ENCODE assay signal across 10 mouse cellular contexts in genomic region chr10:42500611-42501010, GRCm38 (mm10). TPM values are rescaled to one million over a fixed set of nuclear protein-coding genes. Genes with fewer than 3 reads are reported as not detected.
A peak's percentile ranks its signal among the peaks of the same experiment; 100 is the strongest.
DNase-seq lines count a peak whose midpoint lies in the region; ATAC-seq and TF ChIP-seq lines count a peak whose summit lies in the region.
"Had no signal": no experiment of that assay in that cellular context is flagged by ENCODE, and none has a peak within 500 bp of the region (broad histone marks: within the 10 kb centered on the region; RNA-seq: fewer than 3 reads in every experiment).

No protein-coding gene starts in this region.

- H3K4me1 ChIP-seq in lung, embryonic 14.5 days (ENCODE audit: insufficient read depth) = no peaks in the 10 kb centered on the region
- H3K4me1 ChIP-seq in heart, embryonic 14.5 days (ENCODE audit: control insufficient read depth in 2 of 2, insufficient read depth in 2 of 2, low read length in 2 of 2) = peaks cover 5 to 13% of the 10 kb centered on the region in 2 experiments
- peaks cover 16% of the 10 kb centered on the region for H3K4me1 ChIP-seq in liver, embryonic 11.5 days (replicated peaks; ENCODE audit: control insufficient read depth, insufficient read depth, low read length)

- 0 out of 2 replicates have a peak, but pooled peaks cover 5% of the 10 kb centered on the region for H3K36me3 ChIP-seq in lung, embryonic 14.5 days (ENCODE audit: insufficient read depth)
- 0 out of 2 replicates have a peak, but pooled peaks cover 12% of the 10 kb centered on the region for H3K36me3 ChIP-seq in heart, embryonic 14.5 days (ENCODE audit: control insufficient read depth, insufficient read depth, low read length)
- no peaks in the 10 kb centered on the region; the same call in 1 of the 2 replicates for H3K36me3 ChIP-seq in liver, embryonic 11.5 days (ENCODE audit: control insufficient read depth, insufficient read depth, low read length)

- H3K4me2 ChIP-seq in lung, embryonic 14.5 days = no peak overlapping the region
- H3K4me2 ChIP-seq in heart, embryonic 14.5 days (ENCODE audit: low read length) = no peak overlapping the region
- H3K4me2 ChIP-seq in liver, embryonic 11.5 days = no peak overlapping the region; the same call in 1 of the 2 replicates

- 91% methylated on average over 8 of the region's 8 CpGs for WGBS in lung, embryonic 14.5 days
- whole genome bisulfite sequencing in heart, embryonic 14.5 days = 82% methylated on average over 8 of the region's 8 CpGs
- WGBS in liver, embryonic 11.5 days = 91% methylated on average over 8 of the region's 8 CpGs

- ATAC-seq in lung, embryonic 14.5 days (ENCODE audit: insufficient read depth) = no peak
- no peak for ATAC-seq in heart, embryonic 14.5 days (ENCODE audit: insufficient number of reproducible peaks, insufficient read depth, low FRiP score, low read depth)
- ATAC-seq in liver, embryonic 11.5 days (replicated peaks; ENCODE audit: low FRiP score) = no peak
- ATAC-seq in CD4-positive, CD25-positive, alpha-beta regulatory T cell, adult 4 months = no peak

- H3K27ac ChIP-seq in lung, embryonic 14.5 days (ENCODE audit: low read depth) = peak overlapping the region; percentile 99; the same call in 1 of the 2 replicates
- peak overlapping the region; percentile 80 to 98 for H3K27ac ChIP-seq in heart, embryonic 14.5 days (replicated peaks in 1 of 2; ENCODE audit: control insufficient read depth in 1 of 2, insufficient read depth in 1 of 2, low read depth in 2 of 2, low read length in 2 of 2)
- peak overlapping the region; percentile 98 for H3K27ac ChIP-seq in liver, embryonic 11.5 days (ENCODE audit: low read depth, low read length)

- no peaks in the 10 kb centered on the region for H3K9me3 ChIP-seq in lung, embryonic 14.5 days (ENCODE audit: low read depth, low read length)
- no peaks in the 10 kb centered on the region for H3K9me3 ChIP-seq in heart, embryonic 14.5 days (ENCODE audit: control insufficient read depth, low read length)
- no peaks in the 10 kb centered on the region for H3K9me3 ChIP-seq in liver, embryonic 11.5 days (ENCODE audit: control insufficient read depth, low read length)

- H3K9ac ChIP-seq in lung, embryonic 14.5 days = no peak overlapping the region
- H3K9ac ChIP-seq in heart, embryonic 14.5 days (ENCODE audit: low read length) = no peak overlapping the region
- no peak overlapping the region; the same call in 1 of the 2 replicates for H3K9ac ChIP-seq in liver, embryonic 11.5 days (ENCODE audit: low read depth, low read length)

- peak; percentile 48 for DNase-seq in cerebellum, adult 9-10 months
- no peak for DNase-seq in cerebellum, adult 18-20 months
- no peak for DNase-seq in lung, embryonic 14.5 days
- no peak for DNase-seq in lung, postnatal 14 days
- DNase-seq in liver, embryonic 11.5 days (ENCODE audit: low spot score) = no peak
- no peak for DNase-seq in thymus, postnatal 10 days (ENCODE audit: low spot score in 2 of 2)
- DNase-seq: B cell, adult 2 months; gastrocnemius, postnatal 25 days had no signal

- H3K27me3 ChIP-seq in lung, embryonic 14.5 days (ENCODE audit: insufficient read depth, low read length) = no peaks in the 10 kb centered on the region
- no peaks in the 10 kb centered on the region for H3K27me3 ChIP-seq in heart, embryonic 14.5 days (ENCODE audit: control insufficient read depth, insufficient read depth, low read length)
- no peaks in the 10 kb centered on the region for H3K27me3 ChIP-seq in liver, embryonic 11.5 days (replicated peaks; ENCODE audit: control insufficient read depth, insufficient read depth, low read length)

- no peak overlapping the region for H3K4me3 ChIP-seq in lung, embryonic 14.5 days (ENCODE audit: low read depth, low read length)
- H3K4me3 ChIP-seq in heart, embryonic 14.5 days (ENCODE audit: control insufficient read depth in 1 of 2, insufficient read depth in 1 of 2, low read depth in 1 of 2, low read length in 2 of 2) = no peak overlapping the region
- H3K4me3 ChIP-seq in liver, embryonic 11.5 days (ENCODE audit: low read depth, low read length) = no peak overlapping the region

- no peak for TF ChIP-seq CTCF in lung, embryonic 14.5 days (IDR thresholded peaks at IDR 0.05; ENCODE audit: low read depth)

RNA-seq across cellular contexts. Expression of gene Snx3, which starts 1.2 kb away (rescaled TPM):
- polyA plus RNA-seq in lung, embryonic 14.5 days (2014; fragmentation: Nextera tagmentation; extraction: Ambion mirVana) = 367 and 368 TPM in 2 replicates
- polyA plus RNA-seq in heart, embryonic 14.5 days (2014; fragmentation: Nextera tagmentation; extraction: Ambion mirVana) = 340 and 342 TPM in 2 replicates
- 355 and 358 TPM in 2 replicates for polyA plus RNA-seq in liver, embryonic 11.5 days (2014; fragmentation: Nextera tagmentation; extraction: Ambion mirVana)
- 100 to 1,000 TPM; 204 to 227 TPM for polyA plus RNA-seq in CD4-positive, CD25-positive, alpha-beta regulatory T cell, adult 4 months (2017; shearing (Covaris generic))

RNA-seq across cellular contexts. Expression of gene Afg1l, which starts 22.2 kb away (rescaled TPM):
- polyA plus RNA-seq in lung, embryonic 14.5 days (2014; fragmentation: Nextera tagmentation; extraction: Ambion mirVana) = 7.7 and 8.2 TPM in 2 replicates
- 15.4 and 15.9 TPM in 2 replicates for polyA plus RNA-seq in heart, embryonic 14.5 days (2014; fragmentation: Nextera tagmentation; extraction: Ambion mirVana)
- polyA plus RNA-seq in liver, embryonic 11.5 days (2014; fragmentation: Nextera tagmentation; extraction: Ambion mirVana) = 5.0 TPM in 2 replicates
- 1 to 10 TPM; 4.0 to 5.8 TPM for polyA plus RNA-seq in CD4-positive, CD25-positive, alpha-beta regulatory T cell, adult 4 months (2017; shearing (Covaris generic))
